Mouse (Mus musculus): Measurements from ENCODE around the gene Ccdc38.
"Not testable (repeated sequence)": the region's sequence is repeated elsewhere in the genome, so short reads cannot be mapped to it uniquely, and the experiment has no call there.

Ccdc38 gene

GRCm38 (mm10) chr10:93548991-93549390 is 8.6 kb downstream of the Ccdc38 start:
- DNase-seq (ENCODE audit: low read depth, low spot score): peak; percentile 90

- peak; percentile 56 for DNase-seq (ENCODE audit: low read depth, low spot score)
Measured at GRCm38 (mm10) chr10:93549821-93550220, 9.4 kb downstream of the Ccdc38 start.

- no peak for DNase-seq (ENCODE audit: low read depth, low spot score)
Measured at GRCm38 (mm10) chr10:93552596-93552995, 12.2 kb downstream of the Ccdc38 start.

GRCm38 (mm10) chr10:93557971-93558370 is 17.5 kb downstream of the Ccdc38 start:
- not testable (repeated sequence) for DNase-seq (ENCODE audit: low read depth, low spot score)

- peak; percentile 62 for DNase-seq (ENCODE audit: low read depth, low spot score)
Measured at GRCm38 (mm10) chr10:93559786-93560185, 19.4 kb downstream of the Ccdc38 start.

GRCm38 (mm10) chr10:93564518-93565090 is 24.2 kb downstream of the Ccdc38 start:
- DNase-seq (ENCODE audit: low read depth, low spot score): no peak

- no peak for DNase-seq (ENCODE audit: low read depth, low spot score)
Measured at GRCm38 (mm10) chr10:93567066-93567465, 26.6 kb downstream of the Ccdc38 start.

- DNase-seq (ENCODE audit: low read depth, low spot score): no peak
Measured at GRCm38 (mm10) chr10:93567841-93568566, 27.6 kb downstream of the Ccdc38 start.

GRCm38 (mm10) chr10:93568671-93569070 is 28.2 kb downstream of the Ccdc38 start:
- no peak for DNase-seq (ENCODE audit: low read depth, low spot score)

GRCm38 (mm10) chr10:93572209-93572608 is 31.8 kb downstream of the Ccdc38 start:
- DNase-seq (ENCODE audit: low read depth, low spot score): peak; percentile 50

GRCm38 (mm10) chr10:93574966-93575365 is 34.5 kb downstream of the Ccdc38 start:
- DNase-seq (ENCODE audit: low read depth, low spot score): no peak

GRCm38 (mm10) chr10:93575960-93576359 is 35.5 kb downstream of the Ccdc38 start:
- no peak for DNase-seq (ENCODE audit: low read depth, low spot score)

- peak; percentile 88 for DNase-seq (ENCODE audit: low read depth, low spot score)
Measured at GRCm38 (mm10) chr10:93577271-93577886, 36.9 kb downstream of the Ccdc38 start.

GRCm38 (mm10) chr10:93588796-93589195 is 48.4 kb downstream of the Ccdc38 start:
- no peak for DNase-seq (ENCODE audit: low read depth, low spot score)

- peak; percentile 97 for DNase-seq (ENCODE audit: low read depth, low spot score)
Measured at GRCm38 (mm10) chr10:93589281-93589848, 48.9 kb downstream of the Ccdc38 start, which contains the start of gene Snrpf. TSS of gene Snrpf (minus strand) at chr10:93589706.

GRCm38 (mm10) chr10:93592456-93592855 is 52.0 kb downstream of the Ccdc38 start:
- peak; percentile 50 for DNase-seq (ENCODE audit: low read depth, low spot score)

GRCm38 (mm10) chr10:93594022-93594482 is 53.6 kb downstream of the Ccdc38 start:
- DNase-seq (ENCODE audit: low read depth, low spot score): peak; percentile 82

- DNase-seq (ENCODE audit: low read depth, low spot score): no peak
Measured at GRCm38 (mm10) chr10:93595831-93596230, 55.4 kb downstream of the Ccdc38 start.

GRCm38 (mm10) chr10:93596641-93597040 is 56.2 kb downstream of the Ccdc38 start:
- DNase-seq (ENCODE audit: low read depth, low spot score): no peak

- no peak for DNase-seq (ENCODE audit: low read depth, low spot score)
Measured at GRCm38 (mm10) chr10:93602309-93602708, 61.9 kb downstream of the Ccdc38 start.

- peak; percentile 60 for DNase-seq (ENCODE audit: low read depth, low spot score)
Measured at GRCm38 (mm10) chr10:93603256-93603655, 62.8 kb downstream of the Ccdc38 start.

- DNase-seq (ENCODE audit: low read depth, low spot score): peak; percentile 0
Measured at GRCm38 (mm10) chr10:93606326-93606725, 65.9 kb downstream of the Ccdc38 start.

All from R1 (cell line).